Mouse (Mus musculus) G1E (cell line): Measurements from ENCODE around the gene Mfap3l. TPM values are rescaled to one million over a fixed set of nuclear protein-coding genes. Genes with fewer than 3 reads are reported as not detected.
"Not testable (repeated sequence)": the region's sequence is repeated elsewhere in the genome, so short reads cannot be mapped to it uniquely, and the experiment has no call there.

Experiments used
- ATAC-seq: 2 replicates; pipeline ENCODE4 v1.8.0; 2016; ENCODE audit warnings: mild to moderate bottlenecking; ENCODE audit not compliant: insufficient number of reproducible peaks, poor library complexity, low FRiP score, severe bottlenecking; ENCODE audit errors: extremely low read depth
- DNase-seq: peaks from one replicate; pipeline ENCODE4 v3.0.0; 2012; ENCODE audit warnings: low spot score
- H3K27me3 ChIP-seq: 2 replicates; pipeline ENCODE4 v1.6.1; 2012; ENCODE audit warnings: mild to moderate bottlenecking, low read length, inconsistent platforms; ENCODE audit not compliant: insufficient read depth
- H3K36me3 ChIP-seq: replicated peaks from 2 replicates; pipeline ENCODE3; 2012; ENCODE audit warnings: mild to moderate bottlenecking, inconsistent platforms
- H3K4me1 ChIP-seq: 2 replicates; pipeline ENCODE4 v1.6.1; 2012; ENCODE audit warnings: low read depth, low read length, inconsistent platforms, mixed read lengths; ENCODE audit not compliant: insufficient read depth
- H3K4me3 ChIP-seq: 2 replicates; pipeline ENCODE4 v1.5.1; 2012; ENCODE audit warnings: low read depth, mild to moderate bottlenecking, inconsistent platforms, low read length, moderate library complexity, mixed read lengths
- H3K9me3 ChIP-seq: replicated peaks from 2 replicates; pipeline ENCODE4 v1.6.1; 2012; ENCODE audit warnings: inconsistent platforms
- CTCF ChIP-seq: IDR thresholded peaks from 2 replicates; pipeline ENCODE4 v1.5.1; 2012; ENCODE audit warnings: low read depth, low read length, inconsistent platforms, mixed read lengths
- GATA1 ChIP-seq: IDR thresholded peaks from 2 replicates; pipeline ENCODE4 v1.6.1; 2012; ENCODE audit warnings: borderline replicate concordance, low read length, inconsistent platforms, mixed read lengths
- GATA2 ChIP-seq: IDR thresholded peaks from 2 replicates; pipeline ENCODE4 v1.6.1; 2012; ENCODE audit warnings: low read depth, low read length, inconsistent platforms, borderline replicate concordance
- POLR2AphosphoS5 ChIP-seq: IDR thresholded peaks from 2 replicates; pipeline ENCODE4 v1.6.1; 2012; ENCODE audit warnings: low read depth, low read length, inconsistent platforms; ENCODE audit not compliant: insufficient replicate concordance
- TAL1 ChIP-seq: conservative IDR thresholded peaks from 2 replicates; pipeline ENCODE4 v1.6.1; 2012; ENCODE audit warnings: low read depth, low read length, inconsistent platforms, mixed read lengths
- polyA plus RNA-seq: library from polyadenylated mRNA; stranded (reverse); fragments of >175 nt; gene quantifications from 2 replicates; pipeline ENCODE4 v1.2.3, GENCODE M21; 2012
- total RNA-seq, 2 experiments: library from RNA; stranded (forward) in 1 of 2; stranded (reverse) in 1 of 2; fragments of 200-1000 nt in 1 of 2; fragments of >200 nt in 1 of 2; fragmentation: Nextera tagmentation in 1 of 2; gene quantifications; 2 replicates each; pipeline ENCODE4 v1.2.3; 2014 to 2017

The Mfap3l gene
- total and polyA plus RNA-seq, 3 experiments, result 0.11 TPM; not detected in 2

DNA sequence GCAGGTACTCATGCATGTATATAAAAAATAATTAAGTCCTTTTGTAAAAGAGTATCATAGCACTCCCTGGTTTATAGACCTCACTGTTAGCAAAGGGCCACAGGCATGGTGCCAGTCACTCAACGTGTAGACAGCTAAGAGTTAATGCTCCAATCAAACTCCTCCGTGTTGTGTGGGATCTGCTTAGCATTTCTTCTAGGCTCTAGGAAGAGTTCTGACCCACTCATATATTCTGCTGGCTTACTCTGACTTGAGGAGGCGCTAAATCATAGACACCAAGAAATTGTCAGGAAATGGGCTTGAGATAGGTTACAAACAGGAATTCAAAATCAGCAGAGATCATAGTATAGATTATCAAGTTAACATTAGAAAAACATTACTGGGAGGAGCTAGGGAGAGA is 13.3 kb downstream of the Mfap3l start:
- no peaks in the 10 kb centered on the region for H3K9me3 ChIP-seq
- H3K4me3 ChIP-seq, result no peak overlapping the region
- H3K4me1 ChIP-seq, result no peaks in the 10 kb centered on the region
- H3K36me3 ChIP-seq, result no peaks in the 10 kb centered on the region
- H3K27me3 ChIP-seq, result no peaks in the 10 kb centered on the region
- no peak for DNase-seq
- TF ChIP-seq GATA2, result no peak
- ATAC-seq, result no peak

- Histone ChIP-seq H3K4me1 (no peaks in the 10 kb centered on the region), H3K36me3 (no peaks in the 10 kb centered on the region), H3K4me3 (no peak overlapping the region), H3K9me3 (no peaks in the 10 kb centered on the region), H3K27me3 (no peaks in the 10 kb centered on the region)
- TF ChIP-seq TAL1 (no peak), GATA2 (no peak), POLR2AphosphoS5 (no peak), GATA1 (no peak), CTCF (no peak)
- ATAC-seq (no peak), DNase-seq (no peak)
These were observed 14.7 kb downstream of the Mfap3l start for GRCm38 (mm10) chr8:60647291-60647690.

GRCm38 (mm10) chr8:60649081-60649480 is 16.5 kb downstream of the Mfap3l start:
- Histone ChIP-seq H3K4me1 (no peaks in the 10 kb centered on the region), H3K9me3 (no peaks in the 10 kb centered on the region), H3K36me3 (no peaks in the 10 kb centered on the region), H3K4me3 (no peak overlapping the region), H3K27me3 (no peaks in the 10 kb centered on the region)
- ATAC-seq, result no peak
- no peak for TF ChIP-seq TAL1
- no peak for TF ChIP-seq POLR2AphosphoS5
- no peak for TF ChIP-seq CTCF
- no peak for TF ChIP-seq GATA2
- TF ChIP-seq GATA1, result no peak
- no peak for DNase-seq

DNA sequence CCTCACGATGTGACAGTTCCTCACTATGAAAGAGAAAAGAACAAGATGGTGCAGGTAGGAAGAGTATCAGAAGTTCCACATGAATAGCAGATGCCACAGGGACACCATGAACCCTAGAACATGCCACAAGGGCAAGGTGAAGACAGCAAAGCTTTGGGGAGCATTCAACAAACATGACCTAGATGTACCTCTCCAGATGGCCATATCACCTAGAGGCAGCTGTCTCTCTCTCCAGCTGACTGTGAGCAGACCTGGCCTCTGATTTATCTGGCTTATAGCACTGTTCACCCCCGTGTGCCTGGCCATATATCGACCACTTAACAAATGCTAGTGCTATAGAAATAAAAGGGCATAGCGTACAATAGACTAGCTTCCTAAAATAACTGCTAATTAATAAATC is 17.5 kb downstream of the Mfap3l start:
- no peaks in the 10 kb centered on the region for H3K4me1 ChIP-seq

GRCm38 (mm10) chr8:60657425-60658113 is 24.9 kb downstream of the Mfap3l start:
- DNase-seq (no peak), ATAC-seq (no peak)
- no peaks in the 10 kb centered on the region for H3K4me1 ChIP-seq
- TF ChIP-seq TAL1 (no peak), GATA2 (no peak), GATA1 (no peak), CTCF (no peak), POLR2AphosphoS5 (no peak)
- no peaks in the 10 kb centered on the region for H3K36me3 ChIP-seq
- H3K9me3 ChIP-seq, result no peaks in the 10 kb centered on the region
- H3K27me3 ChIP-seq, result no peaks in the 10 kb centered on the region
- no peak overlapping the region for H3K4me3 ChIP-seq

More for the DNA sequence above, 17.5 kb downstream of the Mfap3l start:
- no peaks in the 10 kb centered on the region for H3K36me3 ChIP-seq
- ATAC-seq (no peak), DNase-seq (no peak)
- H3K27me3 ChIP-seq, result no peaks in the 10 kb centered on the region
- TF ChIP-seq TAL1 (no peak), CTCF (no peak), POLR2AphosphoS5 (no peak), GATA2 (no peak)
- H3K4me3 ChIP-seq, result no peak overlapping the region
- H3K9me3 ChIP-seq, result no peaks in the 10 kb centered on the region

DNA sequence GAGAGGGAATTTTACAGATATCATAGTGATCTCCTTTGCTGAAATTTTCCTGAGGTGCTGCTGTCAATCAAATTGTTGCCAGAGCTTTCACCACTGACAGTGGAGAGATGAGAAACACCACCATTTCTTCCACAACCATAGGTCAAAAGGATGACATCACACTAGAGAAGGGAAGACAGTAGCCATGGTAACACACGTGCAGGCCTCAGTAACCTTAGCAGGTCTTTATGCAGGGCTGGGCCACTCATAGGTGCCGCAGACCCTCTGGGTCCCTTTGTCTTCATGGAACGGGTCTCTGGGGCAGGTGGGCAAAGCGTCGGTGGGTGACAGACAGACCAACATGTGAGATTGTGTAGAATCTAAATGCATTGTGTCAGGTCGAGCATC is 25.5 kb downstream of the Mfap3l start:
- no peak for TF ChIP-seq POLR2AphosphoS5
- TF ChIP-seq GATA2, result no peak
- no peak for TF ChIP-seq TAL1
- TF ChIP-seq CTCF, result no peak
- ATAC-seq (no peak), DNase-seq (no peak)
- no peaks in the 10 kb centered on the region for H3K9me3 ChIP-seq
- no peaks in the 10 kb centered on the region for H3K27me3 ChIP-seq
- no peak overlapping the region for H3K4me3 ChIP-seq
- H3K36me3 ChIP-seq, result no peaks in the 10 kb centered on the region
- H3K4me1 ChIP-seq, result no peaks in the 10 kb centered on the region

DNA sequence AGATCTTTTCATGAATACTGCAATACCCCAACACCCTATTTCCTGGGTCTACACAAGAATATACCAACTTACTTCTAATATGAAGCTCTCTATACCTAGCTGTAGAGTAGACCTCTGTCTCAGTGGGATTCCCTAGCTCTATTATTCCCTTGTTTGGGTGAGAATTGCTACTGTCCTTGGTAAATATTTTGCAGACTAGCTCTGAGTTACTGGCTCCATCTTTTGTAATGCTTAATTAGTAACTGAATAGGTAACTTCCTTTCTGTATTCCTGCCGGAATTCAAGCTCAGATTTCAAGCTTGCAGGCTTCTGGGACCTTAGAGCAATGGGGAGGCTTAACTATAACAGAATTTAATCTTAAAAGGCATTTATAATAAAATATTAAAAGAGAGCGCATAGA is 26.1 kb downstream of the Mfap3l start:
- ATAC-seq, H3K4me1 ChIP-seq, DNase-seq, H3K36me3 ChIP-seq, H3K27me3 ChIP-seq, H3K4me3 ChIP-seq, H3K9me3 ChIP-seq: not testable (repeated sequence)
